Mouse (Mus musculus) stomach, postnatal 0 days (tissue): ENCODE measurements around the gene P3h3. TPM values are rescaled to one million over a fixed set of nuclear protein-coding genes. Genes with fewer than 3 reads are reported as not detected.

Source experiments
- ATAC-seq: fragments of 200-750 bp; cut with Nextera tagmentation; 2 replicates; pipeline ENCODE4 v1.8.0; 2017; ENCODE audit not compliant: low FRiP score, low TSS enrichment
- DNase-seq: peaks from one replicate; pipeline ENCODE4 v3.0.0-alpha.2; 2016; ENCODE audit warnings: low spot score
- H3K27ac ChIP-seq: fragments of 300-500 bp; sonication (generic); replicated peaks from 2 replicates; pipeline ENCODE4 v1.5.1; 2014; ENCODE audit warnings: mild to moderate bottlenecking, control low read depth
- H3K27me3 ChIP-seq: fragments of 300-500 bp; sonication (generic); 2 replicates; pipeline ENCODE4 v1.6.1; 2014; ENCODE audit warnings: low read length; ENCODE audit not compliant: control insufficient read depth, insufficient read depth
- H3K36me3 ChIP-seq: fragments of 300-500 bp; sonication (generic); 2 replicates; pipeline ENCODE4 v1.6.1; 2014; ENCODE audit warnings: low read length, mixed read lengths; ENCODE audit not compliant: control insufficient read depth, insufficient read depth
- H3K4me1 ChIP-seq: fragments of 300-500 bp; sonication (generic); replicated peaks from 2 replicates; pipeline ENCODE4 v1.6.1; 2014; ENCODE audit warnings: antibody characterized with exemption; ENCODE audit not compliant: control insufficient read depth, insufficient read depth
- H3K4me2 ChIP-seq: fragments of 300-500 bp; sonication (generic); replicated peaks from 2 replicates; pipeline ENCODE4 v1.6.1; 2014; ENCODE audit warnings: low read depth, mild to moderate bottlenecking, control low read depth, moderate library complexity
- H3K4me3 ChIP-seq: fragments of 300-500 bp; sonication (generic); 2 replicates; pipeline ENCODE4 v1.5.1; 2014; ENCODE audit warnings: low read depth, low read length, control low read depth
- H3K9ac ChIP-seq: fragments of 300-500 bp; sonication (generic); 2 replicates; pipeline ENCODE4 v1.6.1; 2014; ENCODE audit warnings: mild to moderate bottlenecking, low read length, control low read depth, mixed read lengths
- H3K9me3 ChIP-seq: fragments of 300-500 bp; sonication (generic); 2 replicates; pipeline ENCODE4 v1.6.1; 2016; ENCODE audit warnings: low read length; ENCODE audit not compliant: control insufficient read depth
- CTCF ChIP-seq: IDR thresholded peaks from 2 replicates; pipeline ENCODE4 v1.5.1; 2016; ENCODE audit warnings: antibody characterized with exemption, low read depth, mild to moderate bottlenecking, moderate library complexity
- EP300 ChIP-seq: optimal IDR thresholded peaks from 2 replicates; pipeline ENCODE3; 2016; ENCODE audit warnings: antibody characterized with exemption
- whole genome bisulfite sequencing: fragments of 180-500 bp; shearing (Covaris S2); extraction: QIAGEN DNeasy Blood & Tissue Kit; methylation state at CpG from one replicate; pipeline ENCODE4 v1.1.7; 2014; 5-methylcytosine and 5-hydroxymethylcytosine counted together
- polyA plus RNA-seq: library from polyadenylated mRNA; unstranded; fragments of >200 nt; fragmentation: Nextera tagmentation; extraction: Ambion mirVana; gene quantifications from 2 replicates; pipeline ENCODE4 v1.2.1, GENCODE M21; 2015

Gene P3h3
- polyA plus RNA-seq, 1 experiment from 2014 or later: 9.7 TPM

GRCm38 (mm10) chr6:124814858-124815774, 42.4 kb downstream of the P3h3 start:
- ATAC-seq: no peak
- Histone ChIP-seq H3K27me3 (no peaks in the 10 kb centered on the region), H3K4me2 (peak overlapping the region; percentile 64; the same call in 1 of the 2 replicates), H3K4me1 (peaks cover 4% of the 10 kb centered on the region), H3K9me3 (no peaks in the 10 kb centered on the region), H3K4me3 (no peak overlapping the region), H3K9ac (no peak overlapping the region), H3K36me3 (peaks cover 39% of the 10 kb centered on the region), H3K27ac (no peak overlapping the region)
- no peak for TF ChIP-seq EP300
- DNase-seq: no peak
- 71% methylated on average over 8 of the region's 9 CpGs for WGBS

- peaks cover 33% of the 10 kb centered on the region for H3K36me3 ChIP-seq
- H3K27me3 ChIP-seq: no peaks in the 10 kb centered on the region
- H3K4me2 ChIP-seq: peak overlapping the region; percentile 64
- H3K4me1 ChIP-seq: peaks cover 4% of the 10 kb centered on the region
- TF ChIP-seq EP300 (no peak), CTCF (no peak)
- no peak overlapping the region for H3K27ac ChIP-seq
- 30% methylated on average over 8 of the region's 8 CpGs for WGBS
- H3K9me3 ChIP-seq: no peaks in the 10 kb centered on the region
- H3K4me3 ChIP-seq: peak overlapping the region; percentile 59
- peak; percentile 16; the same call in 1 of the 2 replicates for ATAC-seq
- peak overlapping the region; percentile 66; the same call in 1 of the 2 replicates for H3K9ac ChIP-seq
- DNase-seq: no peak
These were observed 43.1 kb downstream of the P3h3 start for GRCm38 (mm10) chr6:124814448-124814847.

- ATAC-seq (peak; percentile 90), DNase-seq (peak; percentile 94)
- no peaks in the 10 kb centered on the region for H3K27me3 ChIP-seq
These were observed 43.6 kb downstream of the P3h3 start, which contains the start of gene Tpi1 for GRCm38 (mm10) chr6:124813933-124814332. Gene Tpi1 (minus strand): TSS chr6:124814296.

GRCm38 (mm10) chr6:124813496-124813895, 44.1 kb downstream of the P3h3 start:
- Histone ChIP-seq H3K27ac (peak overlapping the region; percentile 85), H3K9ac (peak overlapping the region; percentile 66), H3K4me2 (peak overlapping the region; percentile 64), H3K36me3 (peaks cover 31% of the 10 kb centered on the region), H3K9me3 (no peaks in the 10 kb centered on the region), H3K27me3 (no peaks in the 10 kb centered on the region), H3K4me1 (peaks cover 4% of the 10 kb centered on the region), H3K4me3 (peak overlapping the region; percentile 59)
- 1% methylated on average over 18 of the region's 18 CpGs for WGBS
- TF ChIP-seq CTCF: no peak
- DNase-seq: peak; percentile 76
- peak; percentile 47 for ATAC-seq

More at GRCm38 (mm10) chr6:124813933-124814332, 43.6 kb downstream of the P3h3 start, which contains the start of gene Tpi1:
- TF ChIP-seq CTCF (peak; percentile 21; the same call in 1 of the 2 replicates), EP300 (no peak)
- H3K36me3 ChIP-seq: peaks cover 31% of the 10 kb centered on the region
- H3K4me1 ChIP-seq: peaks cover 4% of the 10 kb centered on the region
- no peaks in the 10 kb centered on the region for H3K9me3 ChIP-seq
- peak within 1 kb of the TSS; percentile 64 for H3K4me2 ChIP-seq
- H3K27ac ChIP-seq: peak within 1 kb of the TSS; percentile 85
- H3K9ac ChIP-seq: peak within 1 kb of the TSS; percentile 66
- WGBS: under 1% methylated on average over 22 of the region's 22 CpGs
- H3K4me3 ChIP-seq: peak within 1 kb of the TSS; percentile 59

GRCm38 (mm10) chr6:124812848-124813247, 44.7 kb downstream of the P3h3 start:
- Histone ChIP-seq H3K4me1 (peaks cover 6% of the 10 kb centered on the region), H3K4me3 (peak overlapping the region; percentile 59), H3K9ac (peak overlapping the region; percentile 66), H3K4me2 (peak overlapping the region; percentile 64), H3K27ac (peak overlapping the region; percentile 85), H3K9me3 (no peaks in the 10 kb centered on the region), H3K27me3 (no peaks in the 10 kb centered on the region), H3K36me3 (peaks cover 27% of the 10 kb centered on the region)
- DNase-seq: no peak
- no peak for ATAC-seq
- WGBS: 8% methylated on average over 9 of the region's 9 CpGs
- no peak for TF ChIP-seq CTCF
- TF ChIP-seq EP300: no peak
